Mouse (Mus musculus) layer of hippocampus, adult 6 months (tissue): ENCODE results near the gene Zfp523. TPM values are rescaled to one million over a fixed set of nuclear protein-coding genes. Genes with fewer than 3 reads are reported as not detected.

ENCODE experiments used
- long read RNA-seq, 2 experiments: library from polyadenylated mRNA; unstranded; transcript quantifications; one replicate each; pipeline ENCODE4 v2.0.0; 2019 to 2020
- polyA plus RNA-seq: library from polyadenylated mRNA; unstranded; fragments of <200 nt; fragmentation: Nextera tagmentation; gene quantifications from 2 replicates; pipeline ENCODE4 v1.2.3, GENCODE M21; 2021

Zfp523 gene
- polyA plus RNA-seq, result 15.8 and 17.1 TPM in 2 replicates
- long read RNA-seq, experiment 1, transcript Zfp523-202 (14 exons, 2,864 nt), result major isoform, 13 of 48 reads
- long read RNA-seq, experiment 1, partial matches to known transcripts, result 19 of 48 reads
- long read RNA-seq, experiment 1, other reads (novel, unspliced or antisense), result 13 of 48 reads
- long read RNA-seq, experiment 2, full-length matches to known transcripts, result 99 of 156 reads
- long read RNA-seq, experiment 2, partial matches to known transcripts, result 18 of 156 reads
- long read RNA-seq, experiment 2, other reads (novel, unspliced or antisense), result 39 of 156 reads

GRCm38 (mm10) chr17:28176775-28177539, at the start of gene Zfp523:
Zfp523 (plus strand) TSS chr17:28177129.

GRCm38 (mm10) chr17:28141771-28142699, 34.9 kb upstream of the Zfp523 start, which contains the start of gene Scube3:
Scube3 (plus strand) TSS chr17:28142141.

GRCm38 (mm10) chr17:28207591-28208313, 30.8 kb downstream of the Zfp523 start, which contains the start of gene Def6:
Def6 (plus strand) TSS chr17:28207778.

GRCm38 (mm10) chr17:28232475-28233060, 55.6 kb downstream of the Zfp523 start, which contains the start of gene Ppard:
Ppard (plus strand) TSS chr17:28232700.

Other genes starting within 250 kb of the Zfp523 start
- gene Tcp11, start 96.5 kb upstream of the Zfp523 start, polyA plus RNA-seq, result 1.2 and 1.4 TPM in 2 replicates
- 0.16 and 0.68 TPM in 2 replicates for gene Scube3, start 35.0 kb upstream of the Zfp523 start, polyA plus RNA-seq
- 1.5 and 2.0 TPM in 2 replicates for gene Def6, start 30.6 kb downstream of the Zfp523 start, polyA plus RNA-seq
- 2.5 and 4.8 TPM in 2 replicates for gene Ppard, start 55.6 kb downstream of the Zfp523 start, polyA plus RNA-seq
- gene Fance, start 136.4 kb downstream of the Zfp523 start, polyA plus RNA-seq, result 23.4 and 23.5 TPM in 2 replicates
- 906 and 1,055 TPM in 2 replicates for gene Rpl10a, start 151.3 kb downstream of the Zfp523 start, polyA plus RNA-seq
- gene Tead3, start 173.7 kb downstream of the Zfp523 start, polyA plus RNA-seq, result 0.13 and 0.18 TPM in 2 replicates
- gene Tulp1, start 188.1 kb downstream of the Zfp523 start, polyA plus RNA-seq, result 0.10 TPM in 1 of 2 replicates, not detected in the other